Mouse (Mus musculus) MEL (cell line): Measurements from ENCODE around the gene Mcu. TPM values are rescaled to one million over a fixed set of nuclear protein-coding genes. Genes with fewer than 3 reads are reported as not detected.

Source experiments
- DNase-seq: peaks from one replicate; pipeline ENCODE4 v3.0.0; 2011; ENCODE audit warnings: low read depth, low spot score
- H3K27ac ChIP-seq: 2 replicates; pipeline ENCODE4 v1.5.1; 2012; ENCODE audit warnings: low read depth, mild to moderate bottlenecking, control low read depth, low read length, moderate library complexity; ENCODE audit not compliant: control insufficient read depth
- H3K27me3 ChIP-seq, 2 experiments: fragments of 150-350 bp in 1 of 2; sonication (generic) in 1 of 2; 2 replicates each; pipeline ENCODE4 v1.6.1; 2012; ENCODE audit warnings: low read length in 2 of 2, mild to moderate bottlenecking in 2 of 2, improper control_type of control experiment in 1 of 2, moderate library complexity in 1 of 2; ENCODE audit not compliant: insufficient read depth in 2 of 2, control insufficient read depth in 1 of 2
- H3K36me3 ChIP-seq, 2 experiments: 2 replicates each; pipeline ENCODE4 v1.6.1; 2012 to 2014; ENCODE audit warnings: low read length in 2 of 2, improper control_type of control experiment in 1 of 2, inconsistent platforms in 1 of 2, mild to moderate bottlenecking in 1 of 2; ENCODE audit not compliant: insufficient read depth in 2 of 2, control insufficient read depth in 1 of 2
- H3K4me1 ChIP-seq, 2 experiments: fragments of 150-350 bp in 1 of 2; sonication (generic) in 1 of 2; 2 replicates each; pipeline ENCODE4 v1.6.1; 2012; ENCODE audit warnings: low read length in 2 of 2, improper control_type of control experiment in 1 of 2, mild to moderate bottlenecking in 1 of 2; ENCODE audit not compliant: insufficient read depth in 2 of 2, control insufficient read depth in 1 of 2
- H3K4me3 ChIP-seq, 2 experiments: fragments of 150-350 bp in 1 of 2; sonication (generic) in 1 of 2; 2 replicates each; pipeline ENCODE4 v1.5.1; 2012; ENCODE audit warnings: low read depth in 2 of 2, low read length in 2 of 2, mild to moderate bottlenecking in 2 of 2, moderate library complexity in 2 of 2, control low read depth in 1 of 2, improper control_type of control experiment in 1 of 2; ENCODE audit not compliant: control insufficient read depth in 1 of 2, insufficient read depth in 1 of 2
- H3K79me2 ChIP-seq: 2 replicates; pipeline ENCODE4 v1.6.1; 2012; ENCODE audit warnings: mild to moderate bottlenecking, low read length, moderate library complexity; ENCODE audit not compliant: control insufficient read depth, poor library complexity, insufficient read depth
- H3K9ac ChIP-seq: 2 replicates; pipeline ENCODE4 v1.6.1; 2012; ENCODE audit warnings: low read depth, mild to moderate bottlenecking, control low read depth, low read length, moderate library complexity; ENCODE audit not compliant: control insufficient read depth, poor library complexity, severe bottlenecking
- H3K9me3 ChIP-seq: fragments of 150-350 bp; sonication (generic); replicated peaks from 2 replicates; pipeline ENCODE4 v1.6.1; 2012; ENCODE audit warnings: mild to moderate bottlenecking, low read length, improper control_type of control experiment, moderate library complexity; ENCODE audit not compliant: insufficient read depth
- BHLHE40 ChIP-seq: IDR thresholded peaks from 2 replicates; pipeline ENCODE4 v1.6.1; 2012; ENCODE audit warnings: low read depth, mild to moderate bottlenecking, inconsistent platforms, low read length, improper control_type of control experiment, borderline replicate concordance
- CHD1 ChIP-seq: IDR thresholded peaks from 2 replicates; pipeline ENCODE4 v1.6.1; 2012; ENCODE audit warnings: low read depth, mild to moderate bottlenecking, inconsistent platforms, low read length, improper control_type of control experiment
- CHD2 ChIP-seq: IDR thresholded peaks from 2 replicates; pipeline ENCODE4 v1.6.1; 2011; ENCODE audit warnings: low read length, improper control_type of control experiment
- CTCF ChIP-seq, 3 experiments: IDR thresholded peaks in 2 of 3; conservative IDR thresholded peaks in 1 of 3; 2 replicates each; pipeline ENCODE4 v1.5.1; 2011 to 2012; ENCODE audit warnings: low read length in 3 of 3, low read depth in 2 of 3, mild to moderate bottlenecking in 2 of 3, improper control_type of control experiment in 1 of 3, inconsistent platforms in 1 of 3, mixed read lengths in 1 of 3, moderate library complexity in 1 of 3; ENCODE audit not compliant: control insufficient read depth in 1 of 3, insufficient read depth in 1 of 3, poor library complexity in 1 of 3, severe bottlenecking in 1 of 3
- ELF1 ChIP-seq: IDR thresholded peaks from 2 replicates; pipeline ENCODE4 v1.6.1; 2014; ENCODE audit warnings: low read depth, mild to moderate bottlenecking, inconsistent platforms, low read length, improper control_type of control experiment, moderate library complexity
- EP300 ChIP-seq, 2 experiments: IDR thresholded peaks; 2 replicates each; pipeline ENCODE4 v1.6.1; 2011; ENCODE audit warnings: improper control_type of control experiment in 2 of 2, low read length in 2 of 2, low read depth in 1 of 2, mild to moderate bottlenecking in 1 of 2
- ETS1 ChIP-seq: IDR thresholded peaks from 2 replicates; pipeline ENCODE4 v1.6.1; 2012; ENCODE audit warnings: low read depth, mild to moderate bottlenecking, inconsistent platforms, low read length, improper control_type of control experiment, moderate library complexity
- GABPA ChIP-seq: IDR thresholded peaks from 2 replicates; pipeline ENCODE4 v1.6.1; 2012; ENCODE audit warnings: low read depth, mild to moderate bottlenecking, inconsistent platforms, low read length, improper control_type of control experiment, moderate library complexity
- HCFC1 ChIP-seq: IDR thresholded peaks from 2 replicates; pipeline ENCODE4 v1.6.1; 2012; ENCODE audit warnings: low read depth, mild to moderate bottlenecking, inconsistent platforms, low read length, improper control_type of control experiment, moderate library complexity
- JUND ChIP-seq: IDR thresholded peaks from 2 replicates; pipeline ENCODE4 v1.6.1; 2011; ENCODE audit warnings: low read depth, mild to moderate bottlenecking, improper control_type of control experiment, low read length
- KAT2A ChIP-seq: conservative IDR thresholded peaks from 2 replicates; pipeline ENCODE4 v1.6.1; 2012; ENCODE audit warnings: low read depth, low read length, improper control_type of control experiment, inconsistent platforms
- MAZ ChIP-seq: IDR thresholded peaks from 2 replicates; pipeline ENCODE4 v1.6.1; 2012; ENCODE audit warnings: low read depth, mild to moderate bottlenecking, inconsistent platforms, low read length, improper control_type of control experiment
- MEF2A ChIP-seq: IDR thresholded peaks from 2 replicates; pipeline ENCODE4 v1.6.1; 2014; ENCODE audit warnings: low read depth, mild to moderate bottlenecking, inconsistent platforms, low read length, improper control_type of control experiment; ENCODE audit not compliant: poor library complexity, insufficient replicate concordance, severe bottlenecking; ENCODE audit errors: extremely low read depth
- MXI1 ChIP-seq: IDR thresholded peaks from 2 replicates; pipeline ENCODE4 v1.6.1; 2011; ENCODE audit warnings: mild to moderate bottlenecking, low read depth, low read length, improper control_type of control experiment
- MYB ChIP-seq: IDR thresholded peaks from 2 replicates; pipeline ENCODE4 v1.6.1; 2011; ENCODE audit warnings: mild to moderate bottlenecking, low read depth, low read length, improper control_type of control experiment
- MYC ChIP-seq: IDR thresholded peaks from 2 replicates; pipeline ENCODE4 v1.6.1; 2011; ENCODE audit warnings: low read depth, mild to moderate bottlenecking, low read length, improper control_type of control experiment, moderate library complexity
- NELFE ChIP-seq: IDR thresholded peaks from 2 replicates; pipeline ENCODE4 v1.6.1; 2011; ENCODE audit warnings: low read depth, low read length, improper control_type of control experiment
- NRF1 ChIP-seq: IDR thresholded peaks from 2 replicates; pipeline ENCODE4 v1.6.1; 2014; ENCODE audit warnings: low read depth, mild to moderate bottlenecking, inconsistent platforms, low read length, improper control_type of control experiment, moderate library complexity; ENCODE audit not compliant: poor library complexity, insufficient read depth, severe bottlenecking
- RAD21 ChIP-seq: IDR thresholded peaks from 2 replicates; pipeline ENCODE4 v1.6.1; 2011; ENCODE audit warnings: mild to moderate bottlenecking, low read depth, low read length, improper control_type of control experiment
- SIN3A ChIP-seq: IDR thresholded peaks from 2 replicates; pipeline ENCODE4 v1.6.1; 2012; ENCODE audit warnings: low read length, improper control_type of control experiment, inconsistent platforms
- SMC3 ChIP-seq: IDR thresholded peaks from 2 replicates; pipeline ENCODE4 v1.6.1; 2011; ENCODE audit warnings: low read depth, low read length, improper control_type of control experiment
- TAL1 ChIP-seq: IDR thresholded peaks from 2 replicates; pipeline ENCODE4 v1.6.1; 2012; ENCODE audit warnings: mild to moderate bottlenecking, inconsistent platforms, low read length, moderate library complexity, mixed read lengths
- TBP ChIP-seq: IDR thresholded peaks from 2 replicates; pipeline ENCODE4 v1.8.0; 2011; ENCODE audit warnings: low read depth, low read length, improper control_type of control experiment
- UBTF ChIP-seq: IDR thresholded peaks from 2 replicates; pipeline ENCODE4 v1.6.1; 2012; ENCODE audit warnings: low read depth, mild to moderate bottlenecking, inconsistent platforms, low read length, improper control_type of control experiment, moderate library complexity, borderline replicate concordance; ENCODE audit not compliant: insufficient read depth
- USF1 ChIP-seq: IDR thresholded peaks from 2 replicates; pipeline ENCODE4 v1.6.1; 2014; ENCODE audit warnings: low read depth, mild to moderate bottlenecking, inconsistent platforms, low read length, improper control_type of control experiment, moderate library complexity
- USF2 ChIP-seq, 2 experiments: IDR thresholded peaks; 2 replicates each; pipeline ENCODE4 v1.6.1; 2011 to 2012; ENCODE audit warnings: improper control_type of control experiment in 2 of 2, low read length in 2 of 2, borderline replicate concordance in 1 of 2, inconsistent platforms in 1 of 2, low read depth in 1 of 2, mild to moderate bottlenecking in 1 of 2; ENCODE audit not compliant: insufficient read depth in 1 of 2
- ZC3H11A ChIP-seq: IDR thresholded peaks from 2 replicates; pipeline ENCODE4 v1.6.1; 2012; ENCODE audit warnings: low read depth, mild to moderate bottlenecking, inconsistent platforms, low read length, improper control_type of control experiment
- ZNF384 ChIP-seq: IDR thresholded peaks from 2 replicates; pipeline ENCODE4 v1.6.1; 2012; ENCODE audit warnings: low read depth, mild to moderate bottlenecking, inconsistent platforms, low read length, improper control_type of control experiment
- polyA plus RNA-seq, 2 experiments: library from polyadenylated mRNA; stranded (reverse) in 1 of 2; unstranded in 1 of 2; fragments of >175 nt in 1 of 2; fragments of >200 nt in 1 of 2; gene quantifications; 2 replicates each; pipeline versions ENCODE4 v1.2.1 to v1.2.4; 2012; ENCODE audit warnings: low replicate concordance in 2 of 2, low read depth in 1 of 2; ENCODE audit not compliant: insufficient read length in 2 of 2, insufficient read depth in 1 of 2, missing spikeins in 1 of 2
- total RNA-seq: library from RNA; depleted of rRNA; stranded (reverse); fragments of 300-350 nt; gene quantifications from 2 replicates; pipeline ENCODE4 v1.2.3, GENCODE M21; 2012

Gene Mcu
- total and polyA plus RNA-seq, 3 experiments = 7.7 to 9.4 TPM; not detected in 1

- H3K9ac ChIP-seq = no peak overlapping the region
- no peak overlapping the region for H3K4me3 ChIP-seq
- H3K27ac ChIP-seq = no peak overlapping the region
- DNase-seq = peak; percentile 51
- H3K9me3 ChIP-seq = no peaks in the 10 kb centered on the region
- H3K4me1 ChIP-seq = no peaks in the 10 kb centered on the region
- no peak for TF ChIP-seq TAL1
- TF ChIP-seq MXI1 = no peak
- no peak for TF ChIP-seq KAT2A
- no peak for TF ChIP-seq NELFE
- TF ChIP-seq ETS1 = no peak
- TF ChIP-seq SIN3A = no peak
- TF ChIP-seq ZNF384 = no peak
- TF ChIP-seq MAZ = no peak
- no peak for TF ChIP-seq CHD1
- TF ChIP-seq EP300 (IDR thresholded peaks at IDR 0.05; ENCODE audit: low read depth in 1 of 2, low read length in 2 of 2) = no peak
- peak; percentile 19 to 74 (median 30); a peak in 4 of 6 replicates for TF ChIP-seq CTCF (IDR thresholded peaks at IDR 0.05 in 2 of 3, conservative IDR thresholded peaks at IDR 0.05 in 1 of 3; ENCODE audit: control insufficient read depth in 1 of 3, insufficient read depth in 1 of 3, low read depth in 2 of 3, low read length in 3 of 3, poor library complexity in 1 of 3, severe bottlenecking in 1 of 3)
- TF ChIP-seq NRF1 = no peak
- TF ChIP-seq UBTF = no peak
- TF ChIP-seq USF1 = no peak
- TF ChIP-seq RAD21 = peak; percentile 77
- TF ChIP-seq HCFC1 = no peak
- TF ChIP-seq JUND = no peak
- peak; percentile 85 for TF ChIP-seq SMC3
- no peak for TF ChIP-seq MYC
- TF ChIP-seq BHLHE40 = no peak
- no peak for TF ChIP-seq GABPA
- no peak for TF ChIP-seq MYB
- TF ChIP-seq ZC3H11A = peak; percentile 78
- no peaks in the 10 kb centered on the region for H3K79me2 ChIP-seq
- H3K27me3 ChIP-seq = no peaks in the 10 kb centered on the region
- H3K36me3 ChIP-seq = no peaks in the 10 kb centered on the region
These were observed 164.7 kb downstream of the Mcu start for GRCm38 (mm10) chr10:59451839-59452238.

- Histone ChIP-seq H3K4me3 (no peak overlapping the region), H3K36me3 (no peaks in the 10 kb centered on the region), H3K9ac (no peak overlapping the region), H3K9me3 (no peaks in the 10 kb centered on the region), H3K27me3 (no peaks in the 10 kb centered on the region), H3K79me2 (no peaks in the 10 kb centered on the region), H3K4me1 (no peaks in the 10 kb centered on the region), H3K27ac (no peak overlapping the region)
- no peak for DNase-seq
- no peak for TF ChIP-seq RAD21
- TF ChIP-seq CHD1 = no peak
- TF ChIP-seq MYB = no peak
- no peak for TF ChIP-seq TAL1
- TF ChIP-seq KAT2A = no peak
- no peak for TF ChIP-seq BHLHE40
- no peak for TF ChIP-seq USF2 (IDR thresholded peaks at IDR 0.05; ENCODE audit: borderline replicate concordance in 1 of 2, insufficient read depth in 1 of 2, low read depth in 1 of 2, low read length in 2 of 2)
- TF ChIP-seq CHD2 = no peak
- TF ChIP-seq TBP = no peak
- TF ChIP-seq HCFC1 = no peak
- no peak for TF ChIP-seq EP300 (IDR thresholded peaks at IDR 0.05; ENCODE audit: low read depth in 1 of 2, low read length in 2 of 2)
- TF ChIP-seq ELF1 = no peak
- no peak for TF ChIP-seq NRF1
- no peak for TF ChIP-seq MEF2A
- TF ChIP-seq MAZ = no peak
- TF ChIP-seq NELFE = no peak
These were observed 168.9 kb downstream of the Mcu start for GRCm38 (mm10) chr10:59447546-59447945.
